Mouse (Mus musculus) cerebellum, adult 11 months (tissue): ENCODE data around the gene Ncapg.
"Not testable (repeated sequence)": the region's sequence is repeated elsewhere in the genome, so short reads cannot be mapped to it uniquely, and the experiment has no call there.

Experiments used
- DNase-seq: peaks from one replicate; pipeline ENCODE4 v3.0.0; 2022

Ncapg gene

DNA sequence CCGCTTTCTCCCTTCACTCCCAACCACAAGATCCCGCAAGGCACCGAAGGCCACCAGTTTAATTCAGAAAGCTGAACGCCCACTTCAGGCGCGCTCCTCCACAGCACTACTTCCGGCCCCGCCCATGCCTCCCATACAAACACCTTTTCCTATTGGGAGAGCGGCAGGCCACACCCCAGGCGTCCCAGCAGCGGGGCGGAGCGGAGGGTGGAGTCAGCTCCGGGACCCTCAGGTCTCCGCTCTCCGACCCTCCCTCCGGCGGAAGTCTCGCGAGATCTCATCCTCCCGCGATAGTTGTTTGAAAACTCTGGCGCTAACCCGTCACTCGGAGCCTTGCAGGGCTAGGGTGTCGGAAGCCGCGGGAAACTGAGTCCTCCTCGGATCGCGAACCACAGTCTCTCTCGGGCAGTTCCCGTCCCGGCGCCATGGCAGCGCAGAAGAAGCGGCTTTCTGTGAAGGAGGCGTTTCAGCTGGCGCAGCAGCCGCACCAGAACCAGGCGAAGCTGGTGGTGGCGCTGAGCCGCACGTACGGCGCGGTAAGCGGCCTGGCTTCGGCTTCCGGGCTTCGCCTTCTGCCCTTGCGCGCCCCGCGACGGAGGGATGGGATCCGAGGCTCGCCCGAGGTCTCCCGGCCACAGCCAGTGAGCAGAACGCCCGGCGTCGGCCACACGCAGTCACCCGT, at the start of gene Ncapg:
Gene Ncapg, plus strand, starts transcription at position 322 of the 682 bp plus-strand sequence.
- DNase-seq, result peak; percentile 98

DNA sequence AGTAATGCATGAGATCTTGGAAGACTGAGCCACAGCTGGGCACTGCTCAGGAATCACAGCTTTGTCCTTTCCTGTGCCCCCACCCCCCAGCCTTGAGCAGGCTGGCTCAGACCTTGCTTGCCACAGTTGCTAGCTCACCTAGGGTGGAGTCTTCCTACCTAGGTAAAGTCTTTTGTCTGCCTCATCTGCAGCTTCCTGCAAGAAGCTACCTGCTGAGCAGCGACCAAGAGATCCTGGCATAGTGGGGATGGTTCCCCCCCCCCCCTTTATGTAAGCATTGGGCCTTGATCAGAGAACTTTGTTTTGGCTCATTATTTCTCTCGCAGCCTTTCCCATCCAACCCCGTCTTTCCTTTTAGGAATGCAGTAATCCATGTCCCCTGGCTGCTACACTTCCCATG, 48.2 kb upstream of the Ncapg start:
- DNase-seq, result no peak

DNA sequence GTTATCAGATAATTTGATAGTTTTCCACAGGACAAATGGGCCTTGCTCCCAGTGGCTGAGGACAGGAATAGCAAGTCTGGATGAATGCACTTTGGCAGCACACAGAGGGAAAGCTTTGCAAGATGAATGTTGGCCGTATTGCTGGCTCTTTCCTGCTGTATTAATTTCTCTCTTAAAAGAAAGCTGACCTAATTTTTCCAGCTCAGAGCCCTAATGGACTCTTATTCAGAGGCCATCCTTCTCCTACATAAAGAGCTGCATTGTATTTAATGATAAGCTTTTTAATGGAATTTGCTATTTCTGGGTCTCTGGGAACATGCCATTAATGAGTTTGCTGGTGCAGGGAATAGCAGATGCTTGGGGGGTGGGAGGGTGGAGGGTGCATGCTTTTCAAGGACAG, 41.9 kb upstream of the Ncapg start:
- peak; percentile 46 for DNase-seq

DNA sequence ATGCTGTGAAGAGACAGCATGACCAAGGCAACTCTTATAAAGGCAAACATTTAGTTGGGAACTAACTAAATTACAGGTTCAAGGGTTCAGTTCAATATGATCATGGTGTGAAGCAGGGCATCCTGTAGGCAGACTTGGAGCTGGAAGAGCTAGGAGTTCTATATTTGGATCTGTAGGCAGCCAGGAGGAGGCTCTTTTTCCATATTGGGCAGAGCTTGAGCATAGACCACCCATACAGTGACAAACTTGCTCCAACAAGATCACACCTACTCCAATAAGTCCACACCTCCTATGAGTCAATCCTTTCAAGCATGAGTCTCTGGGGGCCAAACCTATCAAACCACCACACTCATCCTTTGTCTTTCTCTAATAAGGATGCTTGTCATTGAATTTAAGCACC, 40.2 kb upstream of the Ncapg start:
- no peak for DNase-seq

DNA sequence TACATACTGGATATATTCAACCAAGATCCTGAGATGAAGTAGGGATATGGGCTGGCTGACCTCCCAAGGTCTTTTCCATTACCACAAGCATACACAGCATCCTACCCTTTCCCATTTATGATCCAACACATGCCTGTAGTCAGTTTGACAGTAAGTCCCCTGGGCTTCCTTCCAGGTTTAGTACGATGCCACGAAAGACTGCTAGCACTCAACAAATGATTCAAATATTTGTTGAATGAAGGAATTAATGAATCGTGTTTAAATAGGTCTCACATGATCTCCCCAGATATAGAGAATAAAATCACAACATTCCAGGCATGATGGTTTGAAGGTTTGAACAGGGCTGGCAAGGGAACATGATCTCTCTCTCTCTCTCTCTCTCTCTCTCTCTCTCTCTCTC, 31.3 kb upstream of the Ncapg start:
- DNase-seq, result no peak

DNA sequence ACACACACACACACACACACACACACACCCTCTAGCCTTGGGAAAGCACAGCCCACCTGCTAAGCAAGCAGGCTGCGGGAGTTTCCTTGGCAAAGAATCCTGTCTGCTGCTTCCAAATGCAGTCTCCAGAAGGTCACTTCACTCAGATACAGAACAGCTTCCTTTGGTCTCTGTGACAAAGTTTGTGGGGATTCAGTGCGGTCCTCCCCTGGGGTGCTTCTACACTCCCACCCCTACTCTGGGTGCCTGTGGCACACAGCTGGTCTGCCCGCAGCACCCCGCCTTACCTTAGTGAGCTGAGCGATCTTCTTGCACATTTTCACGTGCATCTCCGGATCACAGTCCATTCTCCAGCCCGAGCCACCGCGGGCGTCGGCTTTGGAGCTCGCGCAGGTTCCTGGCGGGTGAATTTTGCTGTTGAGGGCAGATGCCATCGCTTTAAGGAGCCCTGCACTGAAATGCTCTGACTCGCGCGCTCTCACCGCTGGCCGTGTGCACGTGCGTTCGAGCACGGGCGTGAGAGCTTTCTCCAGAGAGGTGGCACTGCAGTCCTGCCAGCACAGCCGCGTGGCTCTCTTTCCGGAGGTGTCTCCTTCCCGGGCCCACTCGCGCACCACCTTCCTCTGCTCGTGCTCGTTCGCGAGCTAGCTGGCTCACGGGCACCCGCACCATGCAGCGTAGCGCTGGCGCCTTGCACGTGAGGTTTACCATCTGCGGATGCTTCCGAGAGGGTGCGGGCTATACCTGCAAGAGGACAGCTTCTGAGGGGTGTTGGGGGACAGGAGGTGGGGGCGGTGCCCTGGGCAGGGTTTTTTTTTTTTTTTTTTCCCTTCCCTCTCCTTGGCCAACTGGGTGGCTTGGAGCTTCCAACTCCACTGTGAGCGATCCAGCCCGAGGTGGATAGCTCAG, 30.7 kb upstream of the Ncapg start, which contains the start of gene Fam184b:
Gene Fam184b, minus strand, starts transcription at position 809 of the 909 bp plus-strand sequence.
- DNase-seq, result peak; percentile 69

DNA sequence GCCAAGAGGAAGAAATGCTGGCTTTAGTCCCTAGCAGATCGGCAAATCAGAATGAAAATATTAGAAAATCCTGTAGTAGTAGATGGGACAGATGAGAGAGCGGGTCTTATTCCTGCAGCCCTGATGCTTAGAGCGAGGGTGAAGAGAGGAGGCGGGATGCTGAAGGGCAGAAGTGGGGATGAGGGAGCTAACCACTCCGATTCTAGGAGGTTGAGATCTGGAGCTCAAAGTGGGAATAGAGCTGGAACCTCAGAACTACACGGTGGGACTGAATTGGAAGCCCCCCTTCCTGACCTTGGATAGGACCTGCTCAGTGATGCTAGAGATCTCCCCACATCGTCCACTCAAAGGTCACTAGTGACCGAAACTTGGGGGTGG, 30.0 kb upstream of the Ncapg start:
- no peak for DNase-seq

DNA sequence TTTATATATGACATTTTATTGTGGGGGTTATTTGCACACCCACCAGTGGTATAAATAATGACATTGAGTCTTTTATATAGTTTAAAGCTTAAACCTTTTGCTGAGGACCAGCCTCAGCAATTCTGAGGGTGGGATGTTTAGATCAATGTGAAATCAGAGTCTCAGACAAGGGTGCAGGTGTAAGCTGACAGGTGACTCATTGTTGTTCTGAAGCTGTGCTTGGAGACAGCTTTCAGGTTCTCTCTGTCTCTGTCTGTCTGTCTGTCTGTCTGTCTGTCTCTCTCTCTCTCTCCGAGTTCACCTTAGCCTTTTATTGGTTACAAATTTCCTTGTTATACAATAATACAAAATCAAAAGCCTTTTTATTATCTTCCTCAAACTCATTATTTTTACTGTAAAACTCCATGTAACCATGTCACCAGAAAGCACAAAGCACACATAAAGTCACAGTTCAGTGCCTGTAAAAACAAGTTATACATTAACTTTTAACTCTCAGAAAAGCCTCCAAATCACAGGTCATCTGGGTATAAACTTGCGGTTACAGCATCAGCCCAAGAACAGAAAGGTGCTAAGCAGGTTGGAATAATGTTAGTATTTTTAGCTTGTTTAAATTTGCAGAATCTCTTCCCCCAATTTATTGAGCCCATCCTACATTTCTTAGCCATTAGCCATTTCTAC, 18.6 kb upstream of the Ncapg start:
- no peak for DNase-seq

DNA sequence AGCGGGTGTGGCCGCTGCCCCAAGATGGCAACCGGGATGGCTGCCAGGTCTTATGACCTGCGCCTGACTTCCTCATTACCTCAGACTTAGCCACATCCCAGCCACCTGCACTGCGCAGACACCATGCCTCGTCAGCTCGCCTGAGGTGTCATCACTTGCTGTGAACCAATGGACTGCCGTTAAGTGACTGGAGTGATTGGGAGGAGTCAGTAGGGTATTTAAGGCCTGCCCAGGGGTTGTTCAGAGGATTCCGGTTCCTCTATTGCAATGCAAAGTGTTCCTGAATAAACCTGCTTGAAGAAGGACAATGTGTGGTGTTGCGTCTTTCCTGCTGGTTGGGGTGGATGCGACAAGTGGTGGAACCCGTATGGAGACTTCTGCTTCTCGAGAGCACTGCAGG, 11.3 kb upstream of the Ncapg start:
- not testable (repeated sequence) for DNase-seq

DNA sequence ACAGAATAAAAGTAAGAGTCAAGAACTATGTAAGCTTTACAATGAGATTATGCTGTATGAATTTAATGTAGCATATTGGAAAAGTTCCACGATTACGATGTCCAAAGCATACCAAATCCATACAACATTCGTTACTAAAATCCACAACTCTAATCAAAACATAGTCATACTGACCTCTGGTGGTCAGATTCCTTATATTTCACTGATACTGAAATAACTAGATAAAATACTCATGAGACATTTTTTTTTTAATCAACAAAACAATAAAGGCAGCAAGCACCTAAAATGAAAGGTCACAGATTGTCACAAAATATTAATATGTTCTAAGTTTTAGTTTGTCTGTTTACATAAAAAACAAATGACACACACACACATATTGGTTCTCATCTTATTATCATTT, 1.4 kb upstream of the Ncapg start:
- no peak for DNase-seq

DNA sequence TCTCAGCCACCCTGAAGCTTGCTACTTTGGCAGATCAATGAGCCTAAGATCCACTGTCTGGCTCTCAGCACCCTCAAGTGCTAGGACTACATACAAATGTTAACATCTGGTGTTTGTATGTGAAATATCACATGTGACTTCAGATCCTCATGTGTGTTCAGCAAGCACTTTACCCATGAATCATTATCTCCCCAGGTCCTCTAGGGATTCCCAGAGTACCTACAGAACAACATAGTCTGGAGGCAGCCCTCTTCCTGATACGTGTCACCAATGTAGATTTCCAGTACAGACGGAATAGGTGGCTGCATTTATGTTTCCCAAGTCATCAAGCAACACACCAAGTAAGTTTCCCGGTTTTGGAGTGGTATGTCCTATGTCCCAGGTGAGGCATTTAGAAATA, 888 bp upstream of the Ncapg start:
- peak; percentile 2 for DNase-seq

DNA sequence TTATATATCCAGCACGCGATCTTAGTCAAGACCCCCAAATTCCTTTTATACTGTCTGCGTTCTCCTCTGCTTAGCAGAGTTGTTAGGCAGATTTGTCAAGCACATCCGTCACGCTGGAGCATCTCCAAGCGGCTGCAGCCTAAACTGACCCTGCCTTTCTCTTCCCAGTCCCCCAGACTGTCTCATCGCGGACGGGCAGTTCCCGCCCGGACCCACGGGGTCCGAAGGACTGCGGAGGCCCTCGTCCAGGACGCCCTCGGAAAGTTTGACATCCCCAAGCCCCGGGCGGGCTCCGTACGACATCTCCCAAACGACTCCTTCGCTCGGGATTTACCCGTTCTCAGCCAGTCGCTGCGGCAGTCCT, 503 bp upstream of the Ncapg start:
- no peak for DNase-seq

DNA sequence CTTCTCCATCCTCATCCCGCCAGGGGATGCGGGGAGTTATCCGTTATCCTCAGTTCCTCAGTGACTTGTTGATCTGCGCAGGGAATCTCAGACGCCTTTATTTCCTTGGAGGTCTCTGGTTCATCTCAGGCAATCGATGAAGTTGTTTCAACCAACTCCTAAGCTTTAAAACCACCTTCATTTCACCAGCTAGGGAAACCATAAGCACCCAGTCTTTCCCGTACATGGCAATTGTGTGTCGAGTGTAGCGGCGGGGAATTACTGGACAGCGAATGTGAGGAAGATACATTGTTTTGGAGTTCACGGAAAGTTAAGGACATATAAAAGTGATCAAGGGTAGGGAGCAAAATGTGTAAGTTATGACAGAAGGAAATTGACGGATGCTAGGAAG, 556 bp downstream of the Ncapg start:
- no peak for DNase-seq

DNA sequence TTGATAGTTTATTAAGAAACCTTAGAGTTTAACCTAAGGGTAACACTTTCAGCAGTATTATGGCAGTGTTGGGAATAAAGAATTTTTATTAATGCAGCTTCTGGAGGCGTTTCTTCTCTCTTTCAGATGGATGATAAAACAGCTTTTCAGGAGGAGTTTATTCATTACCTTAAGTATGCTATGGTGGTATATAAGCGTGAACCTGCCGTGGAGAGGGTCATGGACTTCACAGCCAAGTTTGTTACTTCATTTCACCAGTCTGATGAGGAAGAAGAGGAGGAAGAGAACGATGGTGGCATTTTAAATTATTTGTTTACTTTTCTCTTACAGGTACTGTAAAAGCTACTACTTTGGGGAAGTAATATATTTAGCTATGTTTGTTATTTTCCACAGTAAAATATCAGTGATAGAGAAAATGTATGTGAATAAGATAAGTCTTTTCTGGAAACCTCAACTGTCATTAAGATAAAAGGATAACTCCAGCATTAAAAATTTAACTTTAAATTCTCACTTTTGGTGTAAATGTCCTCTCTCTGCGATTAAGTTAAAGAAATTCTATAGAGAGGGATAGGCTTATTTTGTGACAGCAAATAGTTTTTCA, 1.3 kb downstream of the Ncapg start:
- DNase-seq, result no peak

DNA sequence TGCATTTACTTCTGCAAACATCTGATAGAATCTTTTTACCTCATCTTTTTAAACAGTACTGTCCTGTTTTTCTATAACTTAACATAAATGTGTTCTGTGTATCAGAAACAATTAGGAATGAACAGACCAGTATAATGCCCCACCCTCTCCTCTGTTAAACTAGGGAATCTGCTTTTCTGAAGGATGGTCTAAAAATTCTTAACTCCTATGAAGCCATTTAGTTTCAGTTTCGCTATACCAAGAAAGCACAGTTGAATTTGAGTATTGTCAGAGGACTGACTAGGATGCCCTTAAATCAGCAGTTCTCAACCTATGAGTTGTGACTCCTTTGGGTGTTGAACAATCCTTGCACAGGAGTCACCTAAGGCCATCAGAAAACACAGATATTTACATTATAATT, 5.3 kb downstream of the Ncapg start:
- DNase-seq, result no peak

DNA sequence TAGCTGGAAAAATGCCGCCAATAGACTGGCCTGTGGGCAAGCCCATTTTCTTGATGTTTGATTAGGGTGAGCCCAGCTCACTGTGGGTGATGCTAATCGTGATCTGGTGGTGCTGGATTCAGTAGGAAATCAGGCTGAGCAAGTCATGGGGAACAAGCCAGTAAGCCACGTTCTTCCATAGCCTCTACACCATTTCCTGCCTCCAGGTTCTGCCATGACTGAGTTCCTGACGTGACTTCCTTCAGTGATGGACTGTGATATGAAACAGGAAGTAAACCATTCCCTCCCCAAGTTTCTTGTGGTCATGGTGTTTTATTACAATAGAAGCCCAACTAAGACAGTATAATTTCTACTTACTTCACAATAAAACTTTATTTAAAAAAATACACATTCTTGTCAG, 7.9 kb downstream of the Ncapg start:
- DNase-seq, result no peak

DNA sequence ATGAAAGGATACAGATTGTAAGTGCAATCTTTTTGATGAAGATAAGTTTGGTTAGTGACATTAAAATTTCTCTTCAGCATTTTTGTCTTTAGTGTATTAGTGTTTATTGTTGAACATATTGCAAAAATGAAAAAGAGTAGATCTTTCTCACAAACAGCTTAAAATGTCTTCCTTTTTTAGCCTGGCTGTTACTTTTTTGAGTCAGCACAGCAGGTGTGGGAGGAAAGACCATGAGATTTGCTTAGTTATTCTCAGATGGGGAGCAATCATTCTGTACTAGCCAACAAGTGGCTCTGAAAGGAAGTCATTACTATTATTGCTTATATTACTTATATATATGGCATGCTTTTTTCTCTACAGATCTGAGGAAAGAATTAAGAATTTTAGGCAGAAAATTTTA, 10.2 kb downstream of the Ncapg start:
- DNase-seq, result no peak

DNA sequence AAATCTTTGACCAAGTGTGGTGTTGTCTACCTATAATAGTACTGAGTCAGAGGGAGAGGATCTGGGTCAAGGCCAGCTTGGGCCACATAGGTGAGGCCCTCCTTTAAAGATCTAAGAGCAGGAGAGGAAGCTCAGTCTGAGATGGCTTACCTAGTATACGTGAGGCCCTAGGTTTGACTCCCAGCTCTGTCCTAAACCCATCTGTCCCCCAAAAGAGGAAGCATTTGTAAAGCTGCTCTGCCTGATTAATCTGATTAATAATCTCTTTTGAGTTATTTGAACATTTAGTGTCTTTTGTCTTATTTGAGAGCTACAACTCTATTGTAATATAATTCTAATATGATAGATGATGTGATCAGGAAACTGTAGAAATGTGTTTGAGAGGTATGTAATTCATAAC, 13.7 kb downstream of the Ncapg start:
- DNase-seq, result no peak

DNA sequence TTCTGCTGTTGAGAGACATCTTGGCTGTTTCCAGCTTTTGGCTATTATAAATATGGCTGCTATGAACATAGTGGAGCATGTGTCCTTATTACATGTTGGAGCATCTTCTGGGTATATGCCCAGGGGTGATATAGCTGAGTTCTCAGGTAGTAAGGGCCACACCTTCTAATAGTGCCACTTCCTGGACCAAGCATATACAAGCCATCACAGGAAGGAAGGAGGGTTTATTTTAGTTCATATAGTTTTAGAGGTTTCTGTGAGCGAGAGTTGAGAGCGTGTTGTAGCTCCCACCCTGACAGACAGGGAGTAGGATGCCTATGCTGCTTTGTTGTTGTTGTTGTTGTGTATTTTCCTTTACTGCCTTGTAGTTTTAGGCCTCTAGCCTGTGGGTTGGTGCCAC, 15.5 kb downstream of the Ncapg start:
- no peak for DNase-seq

DNA sequence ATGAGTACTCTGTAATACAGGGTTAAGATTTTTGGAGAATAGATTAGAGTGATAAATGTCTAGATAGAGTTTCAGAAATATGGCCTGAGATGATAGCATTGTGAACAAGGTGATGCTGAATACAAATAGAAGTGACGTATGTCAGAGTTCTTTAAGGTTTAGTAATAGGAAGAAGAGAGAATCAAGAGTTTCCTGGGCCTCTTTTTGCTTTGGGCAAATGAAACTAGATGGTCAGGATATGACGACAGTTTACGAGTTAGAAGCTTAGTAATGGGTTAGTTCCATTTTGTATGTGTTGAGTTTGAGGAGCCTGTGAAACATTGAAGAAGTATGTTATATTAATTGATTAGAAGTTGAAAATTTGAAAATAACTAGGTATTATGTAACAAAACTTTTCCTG, 16.5 kb downstream of the Ncapg start:
- DNase-seq, result no peak

DNA sequence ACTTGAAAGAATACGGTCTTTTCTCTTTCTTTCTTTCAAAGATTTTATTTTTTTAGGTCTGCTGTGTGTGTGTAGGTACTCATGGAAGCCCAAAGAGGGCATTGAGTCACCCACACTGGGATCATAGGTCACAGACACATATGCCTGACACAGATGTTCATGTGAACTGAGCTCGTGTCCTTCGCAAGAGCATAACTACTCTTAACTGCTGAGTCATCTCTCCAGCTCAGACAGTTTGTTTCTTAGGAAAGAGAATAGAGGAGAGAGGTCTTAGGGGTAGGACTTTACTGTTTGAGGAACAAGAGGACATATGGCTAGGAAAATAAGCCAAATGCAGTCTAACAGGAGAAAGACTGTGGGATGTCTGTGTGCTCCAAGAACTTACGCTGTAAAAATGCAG, 19.4 kb downstream of the Ncapg start:
- no peak for DNase-seq

DNA sequence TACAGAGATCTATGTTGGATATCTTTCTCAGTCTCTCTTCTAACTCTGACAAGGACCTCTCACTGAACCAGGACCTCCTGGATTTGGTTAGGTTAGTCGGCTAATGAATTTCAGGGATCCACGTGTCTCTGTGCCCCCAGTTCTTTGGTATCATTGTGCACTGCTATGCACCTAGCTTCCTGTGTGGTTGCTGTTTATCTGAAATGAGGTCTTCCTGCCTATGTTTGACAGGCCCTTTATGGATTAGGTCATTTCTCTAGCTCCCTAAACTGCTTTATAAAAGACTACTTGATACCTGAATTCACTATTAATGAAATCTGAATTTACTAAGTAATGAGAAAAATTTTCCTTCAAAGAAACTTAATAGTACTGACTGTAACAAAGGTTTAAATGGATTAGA, 21.1 kb downstream of the Ncapg start:
- no peak for DNase-seq

DNA sequence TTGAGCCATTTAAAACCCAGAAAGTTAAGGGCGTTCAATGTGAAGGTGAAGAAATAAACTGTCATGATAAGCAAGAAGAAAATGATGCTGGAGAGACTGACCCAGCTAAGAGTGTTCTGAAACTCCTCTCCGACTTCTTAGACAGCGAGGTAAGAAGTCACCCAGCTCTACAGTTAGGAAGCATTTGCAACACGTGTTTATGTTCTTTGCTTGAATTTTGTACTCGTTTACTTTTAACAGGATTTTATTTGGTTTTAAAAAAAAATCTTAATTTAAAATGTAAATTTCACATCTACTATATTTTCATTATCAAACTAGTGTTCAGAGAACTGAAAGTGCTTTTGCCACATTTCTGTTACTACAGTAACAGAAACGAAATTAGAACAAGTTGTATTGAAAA, 22.0 kb downstream of the Ncapg start:
- no peak for DNase-seq

DNA sequence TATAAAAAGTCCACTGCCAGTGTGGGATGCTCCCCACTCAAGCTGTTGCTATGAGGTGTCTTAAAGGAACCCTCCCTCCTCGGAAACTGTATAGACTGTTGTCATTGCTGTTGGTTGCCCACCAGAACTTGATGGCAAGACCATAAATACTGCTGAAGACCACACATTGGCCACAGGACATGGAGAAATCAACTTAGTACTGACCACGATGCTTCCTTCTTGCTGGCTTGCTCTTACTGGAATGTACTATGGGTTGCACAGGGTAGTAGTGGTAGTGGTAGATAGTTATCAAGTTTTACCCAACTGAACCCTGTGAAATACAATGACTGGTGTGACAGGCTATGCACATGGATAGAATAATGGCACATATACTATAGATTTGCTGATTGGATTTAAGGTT, 37.1 kb downstream of the Ncapg start:
- DNase-seq, result no peak
